Mouse (Mus musculus) cerebellum, adult 11-12 months (tissue): ENCODE data around the gene Sftpd.

Experiments
- DNase-seq: peaks from one replicate; pipeline ENCODE4 v3.0.0; 2022

The Sftpd gene

DNA sequence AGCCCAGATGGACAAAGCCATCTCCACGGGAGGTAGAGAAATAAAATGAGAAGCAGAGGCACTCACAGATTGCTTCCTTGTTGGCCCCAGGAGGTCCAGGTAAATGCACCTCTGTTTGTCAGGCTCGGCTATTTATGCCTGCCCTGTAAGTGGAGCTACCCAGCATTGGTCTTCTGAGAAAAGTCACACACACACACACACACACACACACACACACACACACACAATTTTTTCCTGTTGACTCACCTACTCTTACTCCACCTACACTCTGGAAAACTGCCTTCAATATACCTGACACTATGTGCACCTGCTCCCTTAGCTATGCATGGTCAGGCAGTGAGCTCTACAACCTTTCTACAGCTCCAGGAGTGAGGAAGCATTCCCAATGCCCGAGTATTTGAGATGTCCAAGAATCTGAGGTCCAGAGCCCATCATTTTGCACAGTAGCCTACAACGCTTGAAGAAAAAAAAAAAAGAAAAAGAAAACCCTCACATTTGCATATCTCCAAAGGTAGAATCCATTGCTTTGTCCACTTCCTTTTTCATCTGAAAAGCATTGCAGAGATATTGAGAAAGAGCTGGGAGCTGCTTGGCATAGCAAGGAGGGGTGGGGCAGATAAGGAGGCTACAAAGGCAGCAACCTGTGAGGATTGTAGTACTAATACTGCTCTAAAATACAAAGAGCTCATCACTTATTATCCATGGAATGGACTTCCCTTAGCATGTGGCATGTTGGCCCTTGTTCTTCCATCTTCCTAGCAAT, at the start of gene Sftpd:
Gene Sftpd (minus strand): TSS at position 91 of the 763 bp plus-strand sequence.
- DNase-seq = no peak

- DNase-seq = no peak
These were observed 13.2 kb upstream of the Sftpd start for GRCm38 (mm10) chr14:41198037-41198730.

- DNase-seq = no peak
These were observed 4.5 kb upstream of the Sftpd start for GRCm38 (mm10) chr14:41189496-41189895.

GRCm38 (mm10) chr14:41174802-41175201, 10.1 kb downstream of the Sftpd start:
- no peak for DNase-seq

DNA sequence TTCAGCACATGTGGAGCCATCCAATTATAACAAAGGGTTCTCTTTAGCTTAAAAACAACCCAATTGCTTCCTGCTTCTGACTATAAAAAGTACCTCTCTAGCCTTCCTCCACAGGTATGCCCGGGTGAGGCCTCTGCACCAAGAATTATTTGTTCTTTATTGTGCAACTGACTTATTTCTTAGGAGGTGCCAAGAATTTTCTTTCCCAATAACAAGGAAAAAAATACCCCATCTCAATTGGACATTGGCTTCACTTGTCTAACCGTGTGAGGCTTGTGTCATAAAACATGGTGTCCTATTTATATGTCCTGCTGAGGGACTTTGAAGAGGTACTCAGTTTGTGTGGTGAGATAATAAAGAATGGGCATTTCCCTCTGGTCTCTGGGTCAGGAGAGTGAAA, 14.4 kb downstream of the Sftpd start:
- no peak for DNase-seq

DNA sequence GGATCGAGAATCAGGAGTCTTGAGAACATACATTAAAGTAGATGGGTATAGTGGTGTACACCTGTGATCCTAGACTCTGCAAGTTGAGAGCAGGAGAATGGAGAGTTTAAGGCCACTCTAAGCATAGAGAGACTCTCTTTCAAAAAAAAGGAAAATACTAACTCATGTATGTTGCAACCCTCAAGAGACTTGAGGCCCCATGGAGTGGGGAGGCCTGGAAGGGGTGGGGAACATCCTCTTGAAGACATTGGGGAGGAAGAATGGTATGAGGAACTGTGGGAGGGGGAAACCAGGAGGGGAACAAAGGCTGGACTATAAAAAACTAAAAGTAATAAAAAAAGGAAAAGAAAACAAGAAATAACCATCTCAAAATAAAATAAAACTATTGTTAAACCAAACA, 16.4 kb downstream of the Sftpd start:
- no peak for DNase-seq

DNA sequence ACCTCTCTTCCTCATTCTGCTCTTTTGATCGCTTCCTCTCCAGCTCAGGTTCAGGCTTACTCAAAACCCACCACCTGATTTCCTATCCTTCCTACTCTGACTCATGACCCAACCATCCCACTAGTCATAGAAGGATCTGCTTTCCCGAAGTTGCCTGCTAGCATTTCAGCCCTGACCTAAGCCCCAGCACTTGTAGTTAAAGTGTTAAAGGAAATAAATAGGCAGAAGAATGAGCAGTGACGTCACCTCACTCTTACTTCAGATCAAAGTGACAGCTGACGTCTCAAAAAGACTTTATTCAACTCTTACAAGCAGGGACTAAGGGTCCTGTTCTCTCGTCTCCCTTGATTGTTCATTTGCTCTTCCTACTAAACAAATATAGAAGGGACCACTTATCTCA, 17.7 kb downstream of the Sftpd start:
- no peak for DNase-seq

DNA sequence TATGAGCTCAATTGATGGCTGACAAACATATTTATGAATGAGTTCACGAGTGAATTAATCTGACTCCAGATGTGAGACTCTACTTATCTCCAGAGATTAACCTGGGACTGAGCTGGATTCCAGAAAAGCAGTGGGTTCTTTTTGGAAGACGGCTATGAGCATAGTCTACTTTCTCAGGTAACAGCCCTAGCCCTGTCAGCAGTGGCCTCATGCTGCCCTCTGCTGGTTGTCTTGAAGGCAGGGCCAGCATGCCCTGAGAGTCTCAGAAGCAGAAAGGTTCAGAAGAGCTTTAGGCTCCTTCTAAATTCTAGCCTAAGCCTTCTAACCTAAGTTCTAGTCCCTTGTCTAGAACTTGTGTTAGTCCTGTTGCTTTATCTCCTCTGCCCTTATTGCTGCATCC, 22.3 kb downstream of the Sftpd start:
- no peak for DNase-seq

GRCm38 (mm10) chr14:41160743-41161142, 24.2 kb downstream of the Sftpd start:
- DNase-seq = no peak

DNA sequence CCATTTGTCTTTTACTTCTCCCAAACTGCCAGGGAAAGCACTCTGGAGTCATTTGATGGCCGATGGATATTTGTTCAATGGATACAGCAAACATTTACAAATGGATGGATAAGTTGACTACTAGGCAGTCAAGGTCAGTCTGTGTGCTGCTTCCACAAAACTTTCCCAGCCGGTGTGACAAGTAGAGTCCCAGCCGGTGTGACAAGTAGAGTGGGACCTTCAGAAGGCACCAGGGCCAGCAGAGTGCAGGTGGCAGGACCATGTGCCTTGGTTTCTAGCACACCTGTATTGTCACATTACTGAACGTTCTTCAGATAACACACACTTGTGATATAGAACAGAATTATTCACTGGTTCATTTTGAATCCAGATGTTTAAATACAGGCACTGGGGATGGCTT, 24.9 kb downstream of the Sftpd start:
- no peak for DNase-seq

GRCm38 (mm10) chr14:41151220-41151898, 33.6 kb downstream of the Sftpd start, which contains the start of gene Mbl1:
TSS of gene Mbl1 (plus strand) at chr14:41151458.
- DNase-seq = no peak

- DNase-seq = no peak
These were observed 37.6 kb downstream of the Sftpd start for GRCm38 (mm10) chr14:41147356-41147755.

- DNase-seq = no peak
These were observed 38.0 kb downstream of the Sftpd start for GRCm38 (mm10) chr14:41146922-41147321.

GRCm38 (mm10) chr14:41146035-41146434, 38.9 kb downstream of the Sftpd start:
- DNase-seq = no peak

GRCm38 (mm10) chr14:41140686-41141085, 44.3 kb downstream of the Sftpd start:
- DNase-seq = no peak

- no peak for DNase-seq
These were observed 47.9 kb downstream of the Sftpd start for GRCm38 (mm10) chr14:41137006-41137405.

DNA sequence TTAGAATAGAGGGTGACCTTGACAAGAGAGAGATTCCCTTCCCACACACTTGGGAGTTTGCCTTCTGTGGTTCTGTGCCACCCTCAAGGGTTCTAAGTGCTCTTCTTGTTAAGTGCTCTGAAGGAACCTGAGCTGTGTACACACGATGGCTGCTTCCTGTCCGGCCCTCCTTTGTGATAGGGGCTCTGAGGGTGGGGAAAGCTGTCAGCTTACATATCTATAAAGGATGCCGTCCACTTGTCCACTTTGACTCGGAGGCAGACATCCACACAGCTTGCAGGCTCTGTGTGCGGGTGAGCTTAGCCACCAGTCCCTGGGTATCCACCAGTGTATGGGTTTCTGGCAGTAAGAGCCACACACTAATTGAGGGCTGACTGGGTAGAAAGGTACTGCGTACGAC, 53.4 kb downstream of the Sftpd start, which contains the start of gene Sftpa1:
Gene Sftpa1 (plus strand): TSS at position 243 of the 400 bp plus-strand sequence.
- DNase-seq = no peak

GRCm38 (mm10) chr14:41127997-41128396, 57.0 kb downstream of the Sftpd start:
- DNase-seq = no peak

DNA sequence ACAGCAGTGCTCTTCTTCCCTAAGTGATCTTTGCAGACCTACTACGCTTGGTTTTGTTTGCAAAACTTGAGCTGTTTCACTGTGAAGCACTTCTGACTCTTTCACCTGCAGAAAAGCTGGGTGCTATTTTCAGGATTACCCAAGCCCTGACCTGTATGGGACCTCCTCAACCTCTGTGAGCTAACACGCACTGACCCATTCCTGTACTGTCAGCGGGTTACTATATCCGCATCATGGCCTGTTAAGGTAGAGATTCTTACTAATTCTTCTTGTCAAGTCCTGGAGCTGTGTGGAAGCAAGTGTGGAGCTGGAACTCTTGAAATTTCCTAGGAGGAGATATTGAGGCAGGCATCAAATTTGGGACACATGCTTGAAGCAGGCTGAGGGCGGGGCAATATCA, 60.3 kb downstream of the Sftpd start:
- no peak for DNase-seq
